Mouse (Mus musculus) G1E (cell line): ENCODE measurements around the gene A730015C16Rik.

ENCODE experiments used
- CTCF ChIP-seq: IDR thresholded peaks from 2 replicates; pipeline ENCODE4 v1.5.1; 2012; ENCODE audit warnings: low read depth, low read length, inconsistent platforms, mixed read lengths
- TAL1 ChIP-seq: conservative IDR thresholded peaks from 2 replicates; pipeline ENCODE4 v1.6.1; 2012; ENCODE audit warnings: low read depth, low read length, inconsistent platforms, mixed read lengths

DNA sequence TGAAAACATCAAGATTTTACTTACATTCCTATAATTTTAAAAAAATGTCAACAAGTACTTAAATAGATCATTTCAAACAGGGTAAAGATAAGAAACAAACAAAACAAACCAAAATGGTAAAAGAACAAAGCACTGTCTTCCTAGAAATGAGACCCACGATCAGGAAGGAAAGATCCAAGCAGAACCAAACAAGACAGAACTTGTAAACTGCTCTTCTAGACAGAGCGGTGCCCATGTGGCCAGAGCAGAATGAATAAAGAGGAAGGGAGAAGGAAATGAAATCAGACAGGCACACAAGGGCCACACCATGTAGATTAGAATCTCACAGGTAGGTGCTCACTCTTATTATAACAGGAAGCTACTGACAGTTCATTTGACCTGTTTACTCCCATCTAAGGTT, 21.8 kb downstream of the A730015C16Rik start:
- TF ChIP-seq CTCF (no peak), TAL1 (no peak)
